Mouse (Mus musculus): ENCODE data around the gene Nlgn1.

- TF ChIP-seq CTCF (IDR thresholded peaks at IDR 0.05; ENCODE audit: extremely low read depth, insufficient read depth, insufficient read length, insufficient replicate concordance) (no peak), POLR2A (IDR thresholded peaks at IDR 0.05; ENCODE audit: low read depth, low read length) (no peak)
These were observed 703.1 kb downstream of the Nlgn1 start for GRCm38 (mm10) chr3:25629198-25629597.
